Mouse (Mus musculus) thymus, adult 18-20 months (tissue): ENCODE data around the gene Nt5dc1.
"Not testable (repeated sequence)": the region's sequence is repeated elsewhere in the genome, so short reads cannot be mapped to it uniquely, and the experiment has no call there.

Source experiments
- DNase-seq, 2 experiments: peaks; one replicate each; pipeline ENCODE4 v3.0.0; 2022; ENCODE audit warnings: mixed read lengths in 2 of 2

Gene Nt5dc1

DNA sequence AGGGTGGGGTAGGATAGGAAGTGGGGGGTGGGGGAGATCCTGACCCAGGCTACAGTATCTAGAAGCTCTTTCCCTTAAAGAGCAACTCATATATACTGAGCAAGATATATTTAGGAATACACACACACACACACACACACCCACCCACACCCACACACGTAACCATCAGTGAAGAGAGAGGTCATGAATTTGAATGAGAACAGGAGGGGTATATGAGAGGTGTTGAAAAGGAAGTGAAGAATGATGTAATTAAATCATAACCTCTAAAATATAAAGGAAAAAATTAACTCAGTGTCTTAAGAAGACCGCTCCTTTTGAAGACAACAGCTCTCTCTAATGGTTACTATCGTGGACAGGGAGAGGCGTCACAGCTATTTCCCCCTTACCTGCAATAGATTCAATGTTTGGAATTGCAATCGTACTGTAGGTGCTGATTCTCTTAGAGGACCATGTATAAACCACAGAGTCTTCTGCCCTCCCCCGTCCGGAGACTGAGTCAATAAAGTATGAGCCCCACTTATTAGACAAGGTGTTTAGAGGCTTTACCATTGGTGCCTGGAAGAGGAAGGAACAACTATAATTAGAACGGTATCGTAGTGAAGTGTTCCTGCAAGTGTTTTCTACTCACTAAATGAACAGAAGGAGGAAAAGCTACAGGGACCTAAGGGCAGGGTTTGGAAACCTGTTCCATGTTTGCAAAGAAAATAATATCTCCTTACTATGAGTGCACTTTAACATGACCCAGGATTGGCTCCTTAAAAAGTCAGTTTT lies 108.3 kb downstream of the Nt5dc1 start:
- DNase-seq: no peak

DNA sequence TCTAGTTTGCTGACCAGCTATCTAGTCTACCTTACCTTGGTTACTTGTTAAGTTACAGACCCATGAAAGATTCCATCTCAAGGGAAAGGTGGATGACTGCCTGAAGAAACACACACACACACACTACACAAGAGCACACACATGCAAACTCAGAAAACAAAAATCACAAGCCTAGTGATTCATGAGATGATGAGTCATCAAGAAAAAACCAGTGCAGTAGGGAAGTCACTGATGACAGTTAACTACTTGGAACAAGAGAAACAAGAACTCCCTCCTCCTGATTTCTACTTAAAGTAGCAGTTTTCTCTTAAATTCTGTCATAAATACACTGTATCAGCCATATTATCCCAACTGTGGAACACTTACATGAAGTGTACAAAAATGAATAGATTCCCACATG lies 111.3 kb downstream of the Nt5dc1 start:
- DNase-seq: no peak

DNA sequence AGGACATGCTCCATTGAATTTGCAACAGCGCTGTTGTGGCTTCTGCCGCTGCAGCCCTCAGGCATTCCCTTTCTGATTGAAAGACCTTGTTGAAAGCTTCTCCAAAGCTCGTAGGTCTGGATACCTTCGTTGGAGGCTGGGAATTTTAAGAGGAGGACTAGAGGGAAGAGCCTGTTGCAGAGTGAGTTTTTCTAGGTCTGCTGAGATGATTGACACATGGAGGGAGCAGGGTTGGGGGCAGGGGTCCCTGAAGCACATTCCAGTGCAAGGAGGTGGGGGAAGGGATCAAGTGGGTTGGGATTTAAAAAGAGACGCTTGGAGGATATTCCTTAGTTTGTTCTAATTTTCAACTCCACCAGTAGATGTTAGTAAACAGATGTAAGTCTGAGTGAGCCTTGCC lies 118.0 kb downstream of the Nt5dc1 start:
- no peak for DNase-seq

DNA sequence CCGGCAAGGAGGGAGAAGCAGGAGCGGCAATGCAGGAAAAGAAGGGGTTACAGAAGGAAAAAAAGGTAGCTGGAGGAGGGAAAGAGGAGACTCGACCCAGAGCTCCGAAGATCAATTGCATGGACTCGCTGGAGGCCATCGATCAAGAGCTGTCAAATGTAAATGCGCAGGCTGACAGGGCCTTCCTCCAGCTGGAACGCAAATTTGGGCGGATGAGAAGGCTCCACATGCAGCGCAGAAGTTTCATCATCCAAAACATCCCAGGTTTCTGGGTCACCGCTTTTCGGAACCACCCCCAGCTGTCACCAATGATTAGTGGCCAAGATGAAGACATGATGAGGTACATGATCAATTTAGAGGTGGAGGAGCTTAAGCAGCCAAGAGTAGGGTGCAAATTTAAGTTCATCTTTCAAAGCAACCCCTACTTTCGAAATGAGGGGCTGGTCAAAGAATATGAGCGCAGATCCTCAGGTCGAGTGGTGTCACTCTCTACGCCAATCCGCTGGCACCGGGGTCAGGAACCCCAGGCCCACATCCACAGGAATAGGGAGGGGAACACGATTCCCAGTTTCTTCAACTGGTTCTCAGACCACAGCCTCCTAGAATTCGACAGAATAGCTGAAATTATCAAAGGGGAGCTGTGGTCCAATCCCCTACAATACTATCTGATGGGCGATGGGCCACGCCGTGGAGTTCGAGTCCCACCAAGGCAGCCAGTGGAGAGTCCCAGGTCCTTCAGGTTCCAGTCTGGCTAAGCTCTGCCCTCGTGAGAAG lies 120.2 kb downstream of the Nt5dc1 start:
- DNase-seq: peak; percentile 15 to 17

DNA sequence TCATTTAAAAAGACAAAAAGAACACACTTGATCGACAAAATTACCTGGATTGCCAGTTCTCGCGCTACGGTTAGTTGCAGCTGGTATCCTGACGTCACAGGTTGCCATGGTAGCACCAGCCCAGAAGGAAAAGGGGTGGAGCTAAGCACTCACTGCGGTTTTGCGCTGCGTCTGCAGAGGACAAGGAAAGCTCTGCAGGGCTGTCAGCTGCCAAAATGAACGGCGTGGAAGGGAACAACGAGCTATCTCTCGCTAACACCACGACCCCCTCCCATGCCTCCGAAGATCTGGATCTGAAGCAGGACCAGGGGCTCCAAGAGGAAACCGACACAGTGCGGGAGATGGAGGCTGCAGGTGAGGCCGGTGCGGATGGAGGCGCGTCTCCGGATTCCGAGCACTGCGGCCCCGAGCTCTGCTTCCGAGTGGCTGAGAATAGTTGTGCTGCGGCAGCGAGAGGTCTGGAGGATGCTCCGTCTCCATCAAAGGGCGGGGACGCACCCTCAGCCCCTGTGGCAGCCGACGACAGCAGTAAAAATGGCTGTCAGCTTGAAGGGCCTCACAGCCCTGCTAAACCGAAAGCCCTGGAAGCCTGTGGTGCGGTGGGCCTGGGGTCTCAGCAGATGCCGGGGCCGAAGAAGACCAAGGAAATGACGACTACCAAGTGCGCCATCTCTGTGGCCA lies 120.9 kb downstream of the Nt5dc1 start, which contains the start of gene Tspyl4:
Gene Tspyl4, plus strand, starts transcription at position 144 of the 681 bp plus-strand sequence.
- peak; percentile 93 to 95 for DNase-seq

DNA sequence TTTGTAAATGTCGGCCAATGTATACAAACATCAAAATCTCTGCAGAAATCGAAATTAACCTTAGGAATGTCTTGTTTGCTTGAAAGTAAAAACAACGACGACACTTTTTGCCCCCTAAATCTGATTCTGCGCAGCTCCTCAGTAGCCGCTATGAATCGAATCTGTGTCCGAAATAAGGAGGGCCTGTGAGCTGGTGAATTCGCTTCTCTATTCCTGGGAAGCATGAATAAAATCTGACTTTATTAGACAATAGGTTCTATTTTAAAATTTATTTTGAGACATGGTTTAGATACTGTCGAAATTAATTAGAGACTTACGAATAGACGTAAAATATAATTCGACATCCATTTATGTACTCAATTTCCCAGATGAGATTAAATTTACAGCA lies 121.4 kb downstream of the Nt5dc1 start:
- no peak for DNase-seq

DNA sequence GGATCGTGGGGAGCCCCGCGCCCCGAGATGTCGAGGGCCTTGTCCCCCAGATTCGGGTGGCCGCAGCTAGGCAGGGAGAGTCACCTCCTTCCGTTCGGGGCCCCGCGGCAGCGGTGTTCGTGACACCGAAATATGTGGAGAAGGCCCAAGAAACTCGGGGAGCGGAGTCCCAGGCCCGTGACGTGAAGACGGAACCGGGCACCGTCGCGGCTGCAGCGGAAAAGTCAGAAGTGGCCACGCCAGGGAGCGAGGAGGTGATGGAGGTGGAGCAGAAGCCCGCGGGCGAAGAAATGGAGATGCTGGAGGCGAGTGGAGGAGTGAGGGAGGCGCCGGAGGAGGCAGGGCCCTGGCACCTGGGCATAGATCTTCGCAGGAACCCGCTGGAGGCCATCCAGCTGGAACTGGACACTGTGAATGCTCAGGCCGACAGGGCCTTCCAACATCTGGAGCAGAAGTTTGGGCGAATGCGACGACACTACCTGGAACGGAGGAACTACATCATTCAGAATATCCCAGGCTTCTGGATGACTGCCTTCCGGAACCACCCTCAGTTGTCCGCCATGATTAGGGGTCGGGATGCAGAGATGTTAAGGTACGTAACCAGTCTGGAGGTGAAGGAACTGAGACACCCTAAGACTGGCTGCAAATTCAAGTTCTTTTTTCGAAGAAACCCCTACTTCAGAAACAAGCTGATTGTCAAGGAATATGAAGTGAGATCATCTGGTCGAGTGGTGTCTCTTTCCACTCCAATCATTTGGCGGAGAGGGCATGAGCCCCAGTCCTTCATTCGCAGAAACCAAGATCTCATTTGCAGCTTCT lies 135.7 kb downstream of the Nt5dc1 start:
- DNase-seq: no peak

DNA sequence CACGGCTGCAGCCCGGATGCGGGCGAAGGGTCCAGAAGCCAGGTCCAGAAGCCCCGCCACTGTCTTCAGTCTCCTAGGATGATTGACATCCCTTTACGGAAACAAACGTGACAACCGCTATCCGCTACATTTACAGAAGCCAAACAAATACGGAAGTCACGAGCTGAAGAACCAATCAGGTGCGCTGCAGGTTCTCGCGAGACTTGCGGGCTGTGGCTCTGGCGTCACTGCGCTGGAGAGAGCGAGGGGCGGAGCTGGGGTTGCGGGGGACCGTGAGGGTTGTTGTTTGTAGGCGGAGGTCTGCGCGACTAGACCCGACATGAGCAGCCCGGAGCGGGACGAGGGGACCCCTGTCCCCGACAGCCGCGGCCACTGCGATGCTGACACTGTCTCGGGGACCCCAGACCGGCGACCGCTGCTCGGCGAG lies 136.4 kb downstream of the Nt5dc1 start, which contains the start of gene Tspyl1:
Gene Tspyl1, plus strand, starts transcription at position 229 of the 427 bp plus-strand sequence.
- DNase-seq: peak; percentile 97 to 99

DNA sequence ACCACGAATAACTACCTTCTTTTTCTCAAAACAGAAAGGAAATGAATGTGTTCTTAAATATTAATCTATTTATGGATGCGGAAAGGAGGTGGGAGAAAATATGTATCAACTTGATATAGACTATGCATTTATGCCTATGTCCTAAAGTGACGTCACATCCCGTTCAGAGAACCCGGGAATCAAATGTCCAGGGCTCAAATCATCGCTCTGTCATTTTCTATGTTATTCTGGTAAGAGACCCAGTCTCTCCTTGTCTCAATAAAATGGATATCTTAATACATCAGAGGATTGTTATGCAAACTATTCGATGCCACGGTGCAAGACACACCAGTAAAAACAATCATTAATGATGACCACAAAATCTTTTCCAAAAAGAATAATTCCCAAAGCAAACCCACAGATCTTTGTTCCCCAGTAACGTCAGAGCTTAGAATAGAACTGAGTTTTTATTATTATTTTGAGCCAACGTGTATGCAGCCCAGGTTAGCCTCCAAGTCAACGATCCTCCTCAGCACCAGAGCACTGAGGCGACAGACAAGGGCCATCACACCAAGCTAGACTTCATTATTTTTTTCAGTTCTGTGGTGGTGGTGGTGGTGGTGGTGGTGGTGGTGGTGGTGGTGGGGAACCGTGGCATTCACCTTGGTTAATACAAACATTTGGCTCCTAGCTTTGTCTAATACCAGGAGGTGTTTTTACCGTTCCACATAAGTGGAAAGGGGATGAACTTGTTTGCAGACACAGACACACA lies 137.0 kb downstream of the Nt5dc1 start:
- no peak for DNase-seq

DNA sequence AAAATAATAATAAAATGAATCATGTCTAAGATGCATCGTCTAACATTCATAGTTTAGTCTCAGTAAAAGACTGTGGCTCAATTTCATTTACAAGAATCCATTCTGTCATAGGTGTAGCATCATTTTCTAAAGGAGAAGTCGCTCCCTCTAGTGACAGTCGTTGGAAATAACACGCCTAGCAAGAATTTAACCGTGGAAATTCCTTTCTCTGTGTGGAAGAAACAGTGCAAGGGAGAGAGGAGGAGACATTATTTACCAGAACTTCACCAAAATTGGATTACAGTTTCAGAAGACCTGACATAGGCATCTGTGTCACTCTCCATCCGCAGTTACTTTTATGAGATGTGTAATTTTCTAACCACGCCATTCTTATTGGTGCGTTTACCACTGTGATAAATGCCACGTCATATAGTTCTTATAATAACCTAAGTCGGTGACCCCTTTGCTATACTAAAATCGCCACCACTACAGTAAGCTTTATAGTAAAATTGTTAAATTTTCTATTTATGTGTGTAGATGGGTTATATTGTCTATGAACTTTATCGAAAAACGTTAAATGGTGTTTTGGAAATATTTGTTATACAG lies 137.7 kb downstream of the Nt5dc1 start:
- DNase-seq: no peak

DNA sequence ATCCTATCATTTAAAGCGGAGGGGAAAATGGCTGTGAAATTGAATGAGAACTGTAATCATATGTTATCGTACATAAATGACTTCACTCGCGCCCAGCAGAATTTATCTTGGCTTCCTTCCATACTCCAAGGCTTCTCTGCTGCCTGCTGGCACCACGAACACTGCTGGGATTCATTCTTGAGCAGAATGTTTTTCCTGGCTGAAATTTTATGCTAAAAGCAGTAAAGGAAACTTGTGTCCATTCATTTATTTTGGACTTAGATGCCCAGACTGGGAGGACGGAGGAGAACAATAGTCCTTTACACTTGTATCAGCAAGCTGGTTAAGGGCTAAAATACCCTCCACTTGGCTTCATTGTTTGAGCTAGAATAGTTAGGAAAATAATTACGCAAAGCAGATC lies 146.7 kb downstream of the Nt5dc1 start:
- no peak for DNase-seq

DNA sequence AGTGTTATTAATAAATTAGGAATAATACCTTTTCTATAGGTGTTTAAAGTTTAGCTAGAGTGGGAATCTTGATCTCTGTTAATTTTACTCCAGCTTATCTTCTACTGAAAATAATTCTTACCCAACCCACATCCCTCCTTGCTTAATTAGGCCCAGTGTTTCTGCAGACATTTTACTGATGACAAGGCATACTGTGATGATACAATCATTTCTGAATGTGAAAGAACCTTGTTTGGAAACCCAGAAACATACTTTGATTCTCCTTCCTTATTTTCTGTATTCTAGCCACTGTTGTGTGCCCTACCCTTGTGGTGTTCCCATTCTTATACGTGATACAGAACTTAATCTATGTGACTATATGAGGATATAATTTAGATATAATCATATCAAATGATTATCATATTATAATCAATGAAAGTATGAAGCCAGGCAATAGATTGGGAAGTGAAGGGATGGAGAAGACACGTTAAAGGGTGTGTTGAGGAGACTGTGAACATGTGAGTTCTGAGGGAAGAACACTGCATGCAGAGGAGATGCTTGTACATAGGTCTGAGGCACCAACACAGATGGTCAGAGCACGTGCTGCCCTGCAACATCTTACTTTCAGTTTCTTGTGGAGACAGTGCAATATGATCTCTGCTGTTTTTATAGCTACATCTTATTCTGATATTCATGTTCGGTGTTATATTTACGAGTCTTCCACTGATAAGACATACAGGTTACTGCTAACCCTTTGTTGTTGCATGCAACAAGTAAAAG lies 150.9 kb downstream of the Nt5dc1 start:
- DNase-seq: no peak

DNA sequence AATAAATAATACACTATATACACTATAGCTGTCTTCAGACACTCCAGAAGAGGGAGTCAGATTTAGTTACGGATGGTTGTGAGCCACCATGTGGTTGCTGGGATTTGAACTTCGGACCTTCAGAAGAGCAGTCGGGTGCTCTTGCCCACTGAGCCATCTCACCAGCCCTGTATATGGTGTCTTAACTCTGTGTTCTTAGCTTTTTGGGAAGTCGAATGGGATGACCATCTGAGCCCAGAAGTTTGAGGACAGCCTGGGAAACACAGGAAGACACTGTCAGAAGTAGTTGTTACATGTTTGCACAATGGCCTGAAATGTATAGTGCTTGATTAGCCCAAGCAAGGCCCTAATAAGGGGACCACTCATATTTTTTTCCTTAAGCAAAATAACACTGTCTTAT lies 153.2 kb downstream of the Nt5dc1 start:
- DNase-seq: no peak

DNA sequence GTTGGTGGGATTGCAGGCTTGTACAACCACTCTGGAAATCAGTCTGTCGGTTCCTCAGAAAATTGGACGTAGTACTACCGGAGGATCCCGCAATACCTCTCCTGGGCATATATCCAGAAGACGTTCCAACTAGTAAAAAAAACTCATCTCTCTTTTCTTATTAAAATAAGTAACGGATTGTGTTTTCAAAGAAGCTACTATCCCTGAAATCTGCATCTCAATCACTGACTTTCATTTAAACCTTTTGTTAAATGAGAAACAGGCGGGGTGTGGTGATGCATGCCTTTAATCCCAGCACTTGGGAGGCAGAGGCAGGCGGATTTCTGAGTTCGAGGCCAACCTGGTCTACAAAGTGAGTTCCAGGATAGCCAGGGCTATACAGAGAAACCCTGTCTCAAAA lies 165.5 kb downstream of the Nt5dc1 start:
- DNase-seq: not testable (repeated sequence)

DNA sequence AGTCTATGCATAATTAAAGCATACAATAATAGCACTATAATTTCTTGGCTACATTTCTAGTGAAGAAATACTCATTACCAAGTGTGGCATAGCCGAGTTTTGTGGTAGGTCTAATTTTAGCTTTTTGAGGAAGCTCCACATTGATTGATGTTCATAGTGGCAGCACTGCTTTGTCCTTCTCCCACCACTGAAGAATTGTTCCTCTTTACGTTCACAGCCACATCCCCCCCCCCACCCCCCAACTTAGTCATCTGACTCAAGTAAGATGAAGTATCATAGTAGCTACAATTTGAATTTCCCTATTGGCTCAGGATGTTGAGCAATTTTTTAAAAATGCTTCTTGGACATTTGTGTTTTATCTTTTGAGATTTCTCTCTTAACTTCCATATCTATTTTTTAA lies 168.8 kb downstream of the Nt5dc1 start:
- no peak for DNase-seq

DNA sequence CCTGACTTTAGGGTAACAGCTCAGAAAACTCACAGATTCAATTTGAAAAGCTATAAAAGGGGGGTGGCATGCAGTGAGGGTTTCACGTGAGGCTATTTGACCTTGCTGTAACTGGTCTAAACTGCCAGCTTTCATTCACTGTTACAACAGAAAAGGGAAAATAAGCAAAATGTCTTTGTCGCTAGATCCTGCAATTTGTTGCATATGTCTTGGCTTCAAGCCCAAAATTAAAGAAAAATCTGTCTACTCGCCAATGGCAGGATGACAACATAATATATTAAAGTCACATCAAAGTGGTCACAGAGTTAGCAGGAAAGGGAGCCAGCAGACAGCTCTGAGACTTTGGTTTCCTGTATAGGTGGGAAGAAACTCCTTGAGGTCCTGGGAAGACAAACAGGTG lies 170.6 kb downstream of the Nt5dc1 start:
- DNase-seq: no peak

DNA sequence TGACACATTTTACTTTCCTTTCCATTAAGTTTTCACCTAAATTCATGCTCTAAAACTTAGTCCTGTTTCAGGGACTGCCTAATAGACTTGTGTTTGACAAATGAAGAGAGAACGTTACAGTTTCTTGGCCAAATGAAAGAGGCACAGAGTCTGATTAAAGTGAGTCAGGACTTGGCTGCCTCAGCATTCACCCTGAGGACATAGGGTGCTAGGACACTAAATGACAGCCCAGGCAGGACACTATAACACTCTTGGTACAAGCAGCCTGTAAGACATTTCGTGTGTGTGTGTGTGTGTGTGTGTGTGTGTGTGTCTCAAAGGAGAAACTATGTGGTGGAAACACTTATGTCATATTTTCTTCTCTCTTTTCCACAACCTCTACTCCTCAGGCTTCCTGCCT lies 172.2 kb downstream of the Nt5dc1 start:
- no peak for DNase-seq

DNA sequence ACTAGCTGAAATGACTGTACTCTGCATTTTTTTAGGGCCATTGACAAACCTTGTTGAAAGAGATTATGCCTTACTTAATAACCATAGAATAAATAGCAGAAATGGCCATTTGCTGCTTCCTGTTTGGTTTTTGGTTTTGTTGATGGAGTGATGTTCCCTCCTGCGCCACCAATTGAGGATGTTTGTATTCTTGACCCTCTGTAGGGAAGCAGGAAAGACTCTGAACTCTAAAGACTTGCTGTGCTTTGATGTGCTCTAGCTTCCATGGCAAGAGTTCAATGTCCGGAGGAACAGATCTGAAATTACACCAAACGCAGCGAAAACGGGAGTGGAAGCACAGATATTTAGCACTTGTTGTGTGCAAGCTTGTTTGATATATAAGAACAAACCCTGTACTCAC lies 173.6 kb downstream of the Nt5dc1 start:
- no peak for DNase-seq

DNA sequence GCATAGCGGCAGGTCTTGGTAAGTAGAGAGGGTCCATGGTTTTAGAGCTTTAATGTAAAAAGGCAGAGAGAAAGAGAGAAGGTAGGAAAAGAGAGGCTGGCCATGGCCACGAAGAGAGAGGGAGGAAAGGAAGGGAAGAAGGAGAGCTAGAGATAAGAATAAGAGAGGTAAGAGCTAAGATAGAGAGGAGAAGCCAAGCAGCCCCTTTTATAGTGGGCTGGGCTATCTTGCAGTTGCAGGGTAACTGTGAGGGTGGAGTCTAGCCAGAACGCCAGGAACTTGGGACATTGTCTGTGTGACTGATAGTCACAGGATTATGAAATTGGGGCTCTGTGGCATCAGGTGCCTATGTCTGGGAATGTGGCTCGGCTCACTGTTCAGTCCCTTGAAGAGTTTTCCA lies 179.8 kb downstream of the Nt5dc1 start:
- no peak for DNase-seq
